Mouse (Mus musculus) cerebellum, adult (tissue): ENCODE results near the gene Slc27a1.

Experiments used
- ATAC-seq: cut with Nextera tagmentation; 2 replicates; pipeline ENCODE4 v1.9.2; 2017; ENCODE audit warnings: mild to moderate bottlenecking, moderate library complexity, mixed read lengths; ENCODE audit not compliant: insufficient number of reproducible peaks, low FRiP score, low TSS enrichment

Gene Slc27a1

GRCm38 (mm10) chr8:71579009-71579408, 10.3 kb downstream of the Slc27a1 start:
- no peak for ATAC-seq

GRCm38 (mm10) chr8:71579476-71579875, 10.8 kb downstream of the Slc27a1 start:
- ATAC-seq = no peak

GRCm38 (mm10) chr8:71580201-71580600, 11.5 kb downstream of the Slc27a1 start:
- ATAC-seq = no peak

GRCm38 (mm10) chr8:71586891-71587290, 18.2 kb downstream of the Slc27a1 start:
- ATAC-seq = no peak

DNA sequence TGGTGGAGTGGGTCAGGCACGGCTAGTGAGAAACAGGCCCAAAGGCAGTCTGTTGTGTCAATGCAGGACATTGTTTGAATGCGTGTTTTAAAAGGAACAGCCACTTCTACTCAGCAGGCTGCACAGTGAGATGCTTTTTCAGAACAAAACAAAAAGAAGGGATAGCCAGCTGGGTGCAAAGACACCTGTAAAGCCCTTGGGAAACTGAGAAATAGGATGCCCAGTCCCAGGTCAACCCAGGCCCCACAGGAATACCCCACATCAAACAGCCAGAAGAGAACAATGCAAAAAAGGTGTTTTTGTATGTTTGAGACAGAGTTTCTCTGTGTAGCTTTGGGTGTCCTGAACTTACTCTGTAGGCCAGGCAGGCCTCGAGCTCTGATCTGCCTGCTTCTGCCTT, 20.1 kb downstream of the Slc27a1 start:
- ATAC-seq = no peak

DNA sequence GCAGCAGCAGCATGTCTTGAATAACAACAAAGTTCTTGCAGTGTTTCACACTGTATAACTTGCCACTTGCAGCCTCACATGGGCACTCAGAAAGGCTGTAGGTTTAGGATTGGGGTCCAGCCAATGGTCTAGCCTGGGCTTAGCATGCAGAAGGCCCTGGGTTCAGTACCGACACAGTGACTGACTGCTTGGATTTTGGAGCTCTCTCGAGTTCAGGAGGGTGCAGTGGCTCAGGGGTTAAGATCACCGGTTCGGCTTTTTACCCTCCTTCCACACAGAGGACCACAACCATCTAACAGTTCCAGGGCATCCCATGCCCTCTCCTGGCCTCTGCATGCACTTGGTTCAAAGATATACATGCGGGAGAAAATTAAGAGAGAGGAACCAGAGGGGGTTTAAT, 22.3 kb downstream of the Slc27a1 start:
- no peak for ATAC-seq

GRCm38 (mm10) chr8:71591471-71592373, 23.0 kb downstream of the Slc27a1 start, which contains the start of gene Pgls:
Gene Pgls (plus strand): TSS chr8:71592176.
- ATAC-seq = peak; percentile 78

GRCm38 (mm10) chr8:71592374-71593170, 23.9 kb downstream of the Slc27a1 start:
- ATAC-seq = peak; percentile 57

DNA sequence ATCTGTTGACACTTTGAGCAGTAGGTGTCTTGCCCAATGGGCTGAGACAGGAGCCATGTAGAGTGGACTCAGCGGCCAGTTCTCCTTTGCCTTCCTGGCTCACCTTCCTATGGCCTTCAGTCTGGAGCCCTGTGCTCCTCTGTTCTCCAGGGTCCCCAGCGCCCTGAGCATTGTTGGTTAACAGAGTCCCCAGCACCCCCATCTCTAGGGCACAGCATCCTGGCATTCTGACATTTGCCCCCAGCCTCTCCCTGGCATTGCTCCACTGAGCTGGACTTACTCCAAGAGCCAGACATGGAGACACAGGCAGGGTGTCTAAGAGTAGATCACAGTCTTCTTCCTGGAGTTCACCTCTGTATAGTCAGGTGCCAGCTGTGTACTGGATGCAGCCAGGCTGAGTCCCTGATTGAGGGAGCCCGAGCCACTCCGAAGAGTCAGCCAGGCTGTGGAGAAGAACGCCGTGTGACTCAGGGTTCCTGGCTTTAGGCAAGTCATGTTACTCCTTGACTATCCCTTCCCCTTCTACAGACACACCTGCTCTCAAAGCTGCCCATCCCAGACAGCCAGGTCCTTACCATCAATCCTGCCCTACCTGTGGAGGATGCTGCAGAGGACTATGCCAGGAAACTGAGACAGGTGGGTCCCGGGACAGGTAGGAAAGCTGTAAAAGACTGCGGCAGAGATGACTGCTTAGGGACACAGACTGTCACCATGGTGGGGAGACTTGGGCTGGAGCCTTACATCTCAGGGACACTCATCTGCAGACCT, 25.1 kb downstream of the Slc27a1 start:
- ATAC-seq = no peak

DNA sequence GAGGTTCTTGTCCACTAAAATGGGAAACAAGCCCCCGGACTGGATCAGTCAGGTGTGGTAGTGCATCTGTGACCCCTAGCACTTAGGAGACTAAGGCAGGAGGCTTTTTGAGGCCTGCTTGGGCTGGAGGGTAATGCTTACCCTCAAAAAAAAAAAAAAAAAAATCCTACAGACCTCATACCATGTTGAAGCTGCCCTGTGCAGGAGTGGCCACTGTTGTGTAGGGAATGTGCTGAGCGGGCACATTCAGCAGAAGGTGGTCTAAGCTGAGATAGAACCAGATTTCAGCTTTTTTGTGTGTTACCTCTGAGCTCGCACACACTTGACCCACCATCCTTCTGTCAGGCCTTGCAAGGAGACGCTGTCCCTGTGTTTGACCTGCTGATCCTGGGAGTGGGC, 25.6 kb downstream of the Slc27a1 start:
- no peak for ATAC-seq

DNA sequence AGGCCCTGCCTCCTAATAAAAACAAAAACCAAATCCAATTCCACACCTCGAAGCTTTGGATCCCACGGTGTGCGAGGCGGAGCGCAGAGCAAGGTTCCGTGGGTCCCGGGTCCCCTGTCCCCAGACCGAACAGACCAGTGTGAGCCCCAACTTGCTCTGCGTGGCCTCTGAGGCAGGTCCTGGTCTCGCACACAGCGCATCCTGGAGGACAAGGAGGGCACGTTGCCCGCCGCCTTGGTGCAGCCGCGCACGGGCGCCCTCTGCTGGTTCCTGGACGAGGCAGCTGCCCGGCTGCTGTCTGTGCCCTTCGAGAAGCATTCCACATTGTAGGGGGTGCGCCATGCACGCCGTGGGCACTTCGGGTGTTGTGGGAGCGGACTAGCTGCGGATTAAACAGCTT, 27.2 kb downstream of the Slc27a1 start:
- peak; percentile 32 for ATAC-seq

GRCm38 (mm10) chr8:71596384-71596783, 27.7 kb downstream of the Slc27a1 start:
- no peak for ATAC-seq

DNA sequence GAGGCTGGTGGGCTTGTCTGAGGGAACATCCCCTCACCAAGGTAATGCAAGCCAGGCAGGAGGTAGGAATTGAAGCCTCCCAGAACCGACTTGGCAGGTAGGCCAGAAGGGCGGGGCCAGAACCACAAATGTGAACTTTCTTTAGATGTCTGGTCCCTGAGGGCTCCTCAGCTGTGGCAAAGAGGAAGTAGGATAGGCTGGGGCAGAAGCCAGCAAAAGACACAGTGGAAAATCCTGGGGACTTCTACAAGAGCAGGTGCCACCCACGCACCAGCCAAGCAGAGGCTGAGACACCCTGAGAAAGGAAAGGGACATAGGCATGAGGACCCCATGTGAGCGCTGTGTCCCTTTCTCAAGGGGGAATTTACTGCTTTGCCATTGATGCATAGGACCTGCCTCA, 28.1 kb downstream of the Slc27a1 start:
- no peak for ATAC-seq

DNA sequence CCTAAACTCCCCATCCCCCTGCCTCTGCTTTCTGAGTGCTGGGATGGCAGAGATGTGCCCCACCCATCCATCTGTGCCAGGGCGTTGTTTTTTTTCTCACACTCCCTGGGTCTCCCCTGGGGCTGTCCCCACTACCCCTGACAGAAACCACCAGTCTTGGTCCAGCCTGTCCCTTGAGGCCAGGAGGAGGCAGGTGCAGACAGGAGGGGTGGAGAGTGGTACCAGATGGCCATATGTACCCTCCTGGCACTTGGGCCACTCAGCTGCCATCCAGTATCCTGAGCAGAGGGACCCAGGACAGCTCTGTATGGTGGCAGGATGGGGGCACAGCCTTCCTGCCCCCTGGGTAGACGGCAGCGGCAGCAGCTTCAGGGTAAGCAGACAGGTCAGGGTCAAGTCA, 28.8 kb downstream of the Slc27a1 start, which contains the start of gene Fam129c:
Gene Fam129c, plus strand, starts transcription at position 198 of the 400 bp plus-strand sequence.
- ATAC-seq = no peak

DNA sequence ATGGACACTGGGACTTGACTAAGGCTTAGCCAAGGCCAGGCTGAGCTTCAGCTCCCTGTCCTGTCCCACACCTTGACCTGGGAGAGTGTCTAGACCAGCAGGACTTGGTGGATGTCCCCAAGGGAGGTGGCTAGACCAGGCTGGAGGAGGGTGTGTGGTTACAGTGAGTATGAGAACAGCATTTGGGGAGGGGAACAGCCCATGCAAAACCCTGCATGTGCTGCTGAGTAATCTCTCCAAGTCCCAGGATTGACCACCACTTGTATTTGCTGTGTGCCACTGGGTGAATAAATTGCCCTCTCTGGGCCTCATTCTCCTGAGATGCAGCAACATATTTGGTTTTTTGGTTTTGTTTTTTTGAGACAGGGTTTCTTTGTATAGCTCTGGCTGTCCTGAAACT, 29.7 kb downstream of the Slc27a1 start:
- ATAC-seq = no peak

DNA sequence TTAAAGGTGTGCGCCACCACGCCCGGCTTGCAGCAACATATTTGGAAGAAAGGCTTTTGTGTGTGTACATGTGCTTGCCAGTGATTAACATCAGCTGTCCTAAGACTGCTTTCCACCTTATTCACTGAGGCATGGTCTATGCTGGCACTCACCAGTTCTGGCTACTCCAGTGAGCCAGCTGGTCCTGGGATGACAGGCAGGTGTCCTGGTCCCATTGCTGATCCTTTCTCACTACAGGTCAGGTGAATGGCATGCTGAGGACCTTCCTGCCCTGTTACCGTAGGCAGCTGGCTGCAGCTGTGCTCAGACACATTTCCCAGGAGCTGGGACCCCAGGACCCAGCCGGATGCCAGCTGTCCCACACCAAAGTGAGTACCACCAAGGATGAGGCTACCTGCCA, 30.2 kb downstream of the Slc27a1 start:
- ATAC-seq = no peak

GRCm38 (mm10) chr8:71601939-71602665, 33.4 kb downstream of the Slc27a1 start:
- no peak for ATAC-seq

- no peak for ATAC-seq
These were observed 34.1 kb downstream of the Slc27a1 start for GRCm38 (mm10) chr8:71602666-71603334.

DNA sequence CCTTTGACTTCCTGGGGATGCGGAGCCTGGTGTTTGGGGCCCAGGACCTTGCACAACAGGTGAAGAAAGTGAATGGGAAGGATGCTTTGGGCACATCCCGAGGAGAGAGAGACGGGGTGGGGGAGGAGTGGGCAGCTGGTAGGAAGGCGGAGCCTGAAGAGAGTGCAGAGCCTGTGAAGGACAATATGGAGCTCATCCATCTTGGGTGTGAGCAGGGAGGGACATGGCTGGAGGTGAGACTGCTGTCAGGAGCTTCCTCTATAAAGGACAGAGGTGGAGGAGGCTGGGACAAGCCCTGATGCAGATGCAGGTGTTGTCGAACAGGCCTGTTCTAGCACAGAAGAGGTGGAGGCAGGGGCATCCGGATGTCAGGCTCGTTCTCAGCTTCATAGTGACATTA, 35.3 kb downstream of the Slc27a1 start:
- ATAC-seq = no peak
